Mouse (Mus musculus): ENCODE data around the gene Csrnp2. TPM values are rescaled to one million over a fixed set of nuclear protein-coding genes. Genes with fewer than 3 reads are reported as not detected.
"Not testable (repeated sequence)": the region's sequence is repeated elsewhere in the genome, so short reads cannot be mapped to it uniquely, and the experiment has no call there.

The Csrnp2 gene
- polyA plus RNA-seq, 1 experiment = 0.01 TPM

GRCm38 (mm10) chr15:100515121-100515520 lies 19.8 kb upstream of the Csrnp2 start:
- Histone ChIP-seq H3K9me3 (ENCODE audit: control insufficient read depth, low read length) (no peaks in the 10 kb centered on the region), H3K4me3 (replicated peaks) (no peak overlapping the region), H3K4me1 (ENCODE audit: control insufficient read depth) (no peaks in the 10 kb centered on the region), H3K36me3 (ENCODE audit: control insufficient read depth) (peaks cover 41% of the 10 kb centered on the region), H3K27me3 (ENCODE audit: control insufficient read depth) (no peaks in the 10 kb centered on the region)
- TF ChIP-seq TAL1 (IDR thresholded peaks at IDR 0.05; ENCODE audit: low read length) = no peak
- no peak for TF ChIP-seq GATA1 (IDR thresholded peaks at IDR 0.05; ENCODE audit: low read length)

GRCm38 (mm10) chr15:100513387-100513786 lies 18.1 kb upstream of the Csrnp2 start:
- TF ChIP-seq TAL1 (IDR thresholded peaks at IDR 0.05; ENCODE audit: low read length) (no peak), GATA1 (IDR thresholded peaks at IDR 0.05; ENCODE audit: low read length) (no peak)
- no peaks in the 10 kb centered on the region for H3K4me1 ChIP-seq (ENCODE audit: control insufficient read depth)
- H3K36me3 ChIP-seq (ENCODE audit: control insufficient read depth) = peaks cover 44% of the 10 kb centered on the region
- no peak overlapping the region for H3K4me3 ChIP-seq (replicated peaks)
- no peaks in the 10 kb centered on the region for H3K27me3 ChIP-seq (ENCODE audit: control insufficient read depth)
- no peaks in the 10 kb centered on the region for H3K9me3 ChIP-seq (ENCODE audit: control insufficient read depth, low read length)

GRCm38 (mm10) chr15:100510072-100510471 lies 14.8 kb upstream of the Csrnp2 start:
- H3K27me3 ChIP-seq (ENCODE audit: control insufficient read depth) = no peaks in the 10 kb centered on the region
- no peaks in the 10 kb centered on the region for H3K9me3 ChIP-seq (ENCODE audit: control insufficient read depth, low read length)
- H3K36me3 ChIP-seq (ENCODE audit: control insufficient read depth) = peaks cover 47% of the 10 kb centered on the region
- no peaks in the 10 kb centered on the region for H3K4me1 ChIP-seq (ENCODE audit: control insufficient read depth)
- H3K4me3 ChIP-seq (replicated peaks) = no peak overlapping the region
- TF ChIP-seq TAL1 (IDR thresholded peaks at IDR 0.05; ENCODE audit: low read length) (no peak), GATA1 (IDR thresholded peaks at IDR 0.05; ENCODE audit: low read length) (no peak)

- Histone ChIP-seq H3K4me3 (replicated peaks) (no peak overlapping the region), H3K4me1 (ENCODE audit: control insufficient read depth) (no peaks in the 10 kb centered on the region), H3K36me3 (ENCODE audit: control insufficient read depth) (peaks cover 45% of the 10 kb centered on the region), H3K9me3 (ENCODE audit: control insufficient read depth, low read length) (no peaks in the 10 kb centered on the region), H3K27me3 (ENCODE audit: control insufficient read depth) (no peaks in the 10 kb centered on the region)
- TF ChIP-seq TAL1 (IDR thresholded peaks at IDR 0.05; ENCODE audit: low read length) (no peak), GATA1 (IDR thresholded peaks at IDR 0.05; ENCODE audit: low read length) (no peak)
These were observed 13.3 kb upstream of the Csrnp2 start for GRCm38 (mm10) chr15:100508454-100509167.

- not testable (repeated sequence) for H3K9me3 ChIP-seq (ENCODE audit: control insufficient read depth, low read length); H3K36me3 ChIP-seq (ENCODE audit: control insufficient read depth); H3K27me3 ChIP-seq (ENCODE audit: control insufficient read depth); H3K4me3 ChIP-seq (replicated peaks)
- H3K4me1 ChIP-seq (ENCODE audit: control insufficient read depth) = peaks cover 11% of the 10 kb centered on the region
These were observed 4.2 kb upstream of the Csrnp2 start for GRCm38 (mm10) chr15:100499506-100499905.

GRCm38 (mm10) chr15:100494647-100495046 lies 641 bp downstream of the Csrnp2 start:
- TF ChIP-seq TAL1 (IDR thresholded peaks at IDR 0.05; ENCODE audit: low read length) (no peak), GATA1 (IDR thresholded peaks at IDR 0.05; ENCODE audit: low read length) (no peak)
- H3K27me3 ChIP-seq (ENCODE audit: control insufficient read depth) = peaks cover 34% of the 10 kb centered on the region

GRCm38 (mm10) chr15:100491966-100492365 lies 3.3 kb downstream of the Csrnp2 start:
- TF ChIP-seq GATA1 (IDR thresholded peaks at IDR 0.05; ENCODE audit: low read length) = no peak

More at GRCm38 (mm10) chr15:100494647-100495046, 641 bp downstream of the Csrnp2 start:
- H3K9me3 ChIP-seq (ENCODE audit: control insufficient read depth, low read length) = no peaks in the 10 kb centered on the region
- no peaks in the 10 kb centered on the region for H3K36me3 ChIP-seq (ENCODE audit: control insufficient read depth)
- H3K4me1 ChIP-seq (ENCODE audit: control insufficient read depth) = peaks cover 15% of the 10 kb centered on the region
- peak overlapping the region; percentile 71 for H3K4me3 ChIP-seq (replicated peaks)

GRCm38 (mm10) chr15:100489263-100489662 lies 6.0 kb downstream of the Csrnp2 start:
- Histone ChIP-seq H3K4me1 (ENCODE audit: control insufficient read depth) (peaks cover 5% of the 10 kb centered on the region), H3K4me3 (replicated peaks) (no peak overlapping the region), H3K36me3 (ENCODE audit: control insufficient read depth) (no peaks in the 10 kb centered on the region; the same call in 1 of the 2 replicates), H3K9me3 (ENCODE audit: control insufficient read depth, low read length) (no peaks in the 10 kb centered on the region), H3K27me3 (ENCODE audit: control insufficient read depth) (peaks cover 22% of the 10 kb centered on the region)
- no peak for TF ChIP-seq TAL1 (IDR thresholded peaks at IDR 0.05; ENCODE audit: low read length)
- TF ChIP-seq GATA1 (IDR thresholded peaks at IDR 0.05; ENCODE audit: low read length) = no peak

More at GRCm38 (mm10) chr15:100491966-100492365, 3.3 kb downstream of the Csrnp2 start:
- Histone ChIP-seq H3K4me3 (replicated peaks) (no peak overlapping the region), H3K9me3 (ENCODE audit: control insufficient read depth, low read length) (no peaks in the 10 kb centered on the region), H3K27me3 (ENCODE audit: control insufficient read depth) (peaks cover 34% of the 10 kb centered on the region), H3K36me3 (ENCODE audit: control insufficient read depth) (no peaks in the 10 kb centered on the region; the same call in 1 of the 2 replicates), H3K4me1 (ENCODE audit: control insufficient read depth) (peaks cover 17% of the 10 kb centered on the region)

GRCm38 (mm10) chr15:100488297-100488696 lies 7.0 kb downstream of the Csrnp2 start:
- not testable (repeated sequence) for H3K36me3 ChIP-seq (ENCODE audit: control insufficient read depth); H3K9me3 ChIP-seq (ENCODE audit: control insufficient read depth, low read length); H3K4me3 ChIP-seq (replicated peaks); H3K4me1 ChIP-seq (ENCODE audit: control insufficient read depth)
- H3K27me3 ChIP-seq (ENCODE audit: control insufficient read depth) = peaks cover 12% of the 10 kb centered on the region

- H3K36me3 ChIP-seq (ENCODE audit: control insufficient read depth) = peaks cover 5% of the 10 kb centered on the region
- peaks cover 2% of the 10 kb centered on the region for H3K27me3 ChIP-seq (ENCODE audit: control insufficient read depth)
- no peaks in the 10 kb centered on the region for H3K9me3 ChIP-seq (ENCODE audit: control insufficient read depth, low read length)
- no peak overlapping the region for H3K4me3 ChIP-seq (replicated peaks)
- H3K4me1 ChIP-seq (ENCODE audit: control insufficient read depth) = peaks cover 4% of the 10 kb centered on the region; the same call in 1 of the 2 replicates
- no peak for TF ChIP-seq TAL1 (IDR thresholded peaks at IDR 0.05; ENCODE audit: low read length)
- no peak for TF ChIP-seq GATA1 (IDR thresholded peaks at IDR 0.05; ENCODE audit: low read length)
These were observed 8.2 kb downstream of the Csrnp2 start for GRCm38 (mm10) chr15:100487050-100487449.

Data from erythroblast, embryonic 14.5 days (primary cell).